Mouse (Mus musculus): ENCODE measurements at regions not wholly inside any gene's neighbourhood (a gene's known extent, or its start where the extent isn't known, plus 50 kb on each side); places are given as distances from the start of the nearest gene placed in this dataset.

- H3K9ac ChIP-seq (replicated peaks; ENCODE audit: low read length, poor library complexity, severe bottlenecking), result no peak overlapping the region
- H3K27ac ChIP-seq (ENCODE audit: low read depth, low read length), result no peak overlapping the region
- H3K36me3 ChIP-seq (ENCODE audit: insufficient read depth, low read length), result no peaks in the 10 kb centered on the region
- DNase-seq (ENCODE audit: low spot score) (no peak), ATAC-seq (ENCODE audit: low FRiP score) (no peak)
- H3K4me3 ChIP-seq (ENCODE audit: low read depth, low read length), result no peak overlapping the region
- no peaks in the 10 kb centered on the region for H3K4me1 ChIP-seq (ENCODE audit: insufficient read depth, low read length)
- no peak overlapping the region for H3K4me2 ChIP-seq (ENCODE audit: low read depth, low read length, poor library complexity, severe bottlenecking)
- H3K27me3 ChIP-seq (ENCODE audit: insufficient read depth, low read length), result no peaks in the 10 kb centered on the region
- WGBS, result 86% methylated on average over 1 of the region's 1 CpGs
- no peaks in the 10 kb centered on the region for H3K9me3 ChIP-seq (ENCODE audit: low read length)
- TF ChIP-seq CTCF (IDR thresholded peaks at IDR 0.05), result no peak
These were observed 664.2 kb downstream of the Trhde start for GRCm38 (mm10) chr10:114137924-114138323.

GRCm38 (mm10) chr10:114137095-114137494, 665.0 kb downstream of the Trhde start:
- H3K4me3 ChIP-seq (ENCODE audit: low read depth, low read length), result no peak overlapping the region
- no peak for TF ChIP-seq CTCF (IDR thresholded peaks at IDR 0.05)
- ATAC-seq (ENCODE audit: low FRiP score) (no peak), DNase-seq (ENCODE audit: low spot score) (no peak)
- no peaks in the 10 kb centered on the region for H3K36me3 ChIP-seq (ENCODE audit: insufficient read depth, low read length)
- H3K9me3 ChIP-seq (ENCODE audit: low read length), result no peaks in the 10 kb centered on the region
- no peak overlapping the region for H3K4me2 ChIP-seq (ENCODE audit: low read depth, low read length, poor library complexity, severe bottlenecking)
- WGBS, result 67% methylated on average over 1 of the region's 1 CpGs
- H3K9ac ChIP-seq (replicated peaks; ENCODE audit: low read length, poor library complexity, severe bottlenecking), result no peak overlapping the region
- no peak overlapping the region for H3K27ac ChIP-seq (ENCODE audit: low read depth, low read length)
- no peaks in the 10 kb centered on the region for H3K27me3 ChIP-seq (ENCODE audit: insufficient read depth, low read length)
- H3K4me1 ChIP-seq (ENCODE audit: insufficient read depth, low read length), result no peaks in the 10 kb centered on the region
